Mouse (Mus musculus): ENCODE data around the gene Vmn2r71. TPM values are rescaled to one million over a fixed set of nuclear protein-coding genes. Genes with fewer than 3 reads are reported as not detected.

Gene Vmn2r71
- total RNA-seq (2021): not detected

DNA sequence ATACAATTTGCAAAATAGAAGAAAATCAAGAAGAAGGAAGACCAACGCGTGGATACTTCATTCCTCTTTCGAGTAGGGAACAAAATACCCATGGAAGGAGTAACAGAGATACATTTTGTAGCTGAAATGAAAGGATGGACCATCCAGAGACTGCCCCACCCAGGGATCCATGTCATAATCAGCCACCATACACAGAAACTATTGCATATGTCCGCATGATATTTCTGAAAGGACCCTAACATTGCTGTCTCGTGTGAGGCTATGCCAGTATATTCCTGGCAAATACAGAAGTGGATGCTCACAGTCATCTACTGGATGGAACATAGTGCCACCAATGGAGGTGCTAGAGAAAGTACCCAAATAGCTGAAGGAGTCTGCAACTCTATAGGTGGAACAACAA is at the start of gene Vmn2r71:
Vmn2r71 (plus strand) TSS at position 301 of the 400 bp plus-strand sequence.
- no peak for DNase-seq (ENCODE audit: extremely low spot score in 1 of 2, low spot score in 1 of 2)

DNA sequence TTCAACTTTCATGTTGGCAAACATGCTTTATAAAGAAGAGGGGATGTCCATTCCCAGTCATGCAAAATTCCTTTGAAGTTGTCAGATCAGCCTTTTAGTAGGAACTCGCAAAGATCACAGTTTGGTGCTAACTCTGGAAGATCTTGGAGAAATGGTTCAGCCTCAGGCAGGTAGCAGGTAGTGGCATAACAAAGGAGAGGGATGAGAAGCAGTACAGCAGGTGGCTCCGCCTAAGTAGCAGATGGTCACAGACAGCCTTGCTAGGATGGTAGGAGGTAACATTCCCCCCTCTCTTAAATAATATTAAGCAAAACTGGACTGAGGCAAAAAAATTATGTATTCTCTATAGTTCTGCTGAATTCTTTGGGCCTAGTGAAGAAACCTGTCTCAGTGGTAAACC is 20.8 kb upstream of the Vmn2r71 start:
- DNase-seq (ENCODE audit: extremely low spot score in 1 of 2, low spot score in 1 of 2): no peak

DNA sequence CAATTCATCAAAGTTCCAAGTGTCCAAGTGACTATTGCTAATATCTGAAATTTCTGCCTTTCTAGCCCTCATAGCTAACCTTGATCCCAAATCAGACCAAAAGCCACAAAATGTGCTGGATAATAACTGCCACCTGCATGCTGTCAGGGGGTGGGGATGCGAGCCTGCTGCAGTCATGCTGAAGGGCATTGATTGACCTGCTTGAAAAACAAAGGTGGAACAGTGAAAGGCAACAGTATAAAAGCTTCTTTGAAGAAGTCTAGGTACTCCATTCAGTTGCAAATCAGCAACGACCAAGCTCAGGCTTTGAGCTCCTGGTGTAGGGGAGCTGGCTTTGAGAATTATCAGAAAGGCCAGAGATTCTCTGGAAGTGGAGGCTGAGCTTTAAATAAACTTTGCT is 19.8 kb upstream of the Vmn2r71 start:
- no peak for DNase-seq (ENCODE audit: extremely low spot score in 1 of 2, low spot score in 1 of 2)

DNA sequence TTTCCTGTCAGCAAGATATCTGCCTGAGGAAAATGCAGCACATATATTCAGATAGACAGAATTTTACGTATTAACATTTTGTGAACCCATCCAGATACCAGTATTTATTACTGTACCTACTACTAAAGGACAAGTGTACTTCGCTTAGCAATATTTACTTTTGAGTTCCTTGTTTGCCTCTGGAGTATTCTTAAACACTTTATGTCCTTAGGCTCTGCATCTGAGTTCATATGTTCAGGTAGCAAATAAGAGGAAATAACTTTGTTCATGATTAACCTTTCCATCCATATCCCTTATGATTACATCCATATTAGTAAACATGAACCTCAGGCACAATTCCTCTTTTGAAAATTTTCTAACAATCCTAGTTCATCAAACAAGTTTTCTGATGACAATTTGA is 6.2 kb downstream of the Vmn2r71 start, which contains the start of gene Vmn2r70:
Vmn2r70 (minus strand) TSS at position 101 of the 400 bp plus-strand sequence.
- DNase-seq (ENCODE audit: extremely low spot score in 1 of 2, low spot score in 1 of 2): no peak

Other genes starting within 250 kb of the Vmn2r71 start
- not detected for gene Vmn2r69, start 147.2 kb upstream of the Vmn2r71 start, total RNA-seq (2021)
- not detected for gene Vmn2r70, start 6.1 kb downstream of the Vmn2r71 start, total RNA-seq (2021)
- gene Vmn2r72, start 192.0 kb downstream of the Vmn2r71 start, total RNA-seq (2021): not detected

All from layer of hippocampus, postnatal 25 days (tissue).